Mouse (Mus musculus) CD4-positive, CD25-positive, alpha-beta regulatory T cell, adult 2 months (primary cell): Measurements from ENCODE around the gene Pim1.

Experiments used
- DNase-seq: peaks from one replicate; pipeline ENCODE4 v3.0.0-alpha.2; 2012; ENCODE audit warnings: low read depth, low spot score

Pim1 gene

DNA sequence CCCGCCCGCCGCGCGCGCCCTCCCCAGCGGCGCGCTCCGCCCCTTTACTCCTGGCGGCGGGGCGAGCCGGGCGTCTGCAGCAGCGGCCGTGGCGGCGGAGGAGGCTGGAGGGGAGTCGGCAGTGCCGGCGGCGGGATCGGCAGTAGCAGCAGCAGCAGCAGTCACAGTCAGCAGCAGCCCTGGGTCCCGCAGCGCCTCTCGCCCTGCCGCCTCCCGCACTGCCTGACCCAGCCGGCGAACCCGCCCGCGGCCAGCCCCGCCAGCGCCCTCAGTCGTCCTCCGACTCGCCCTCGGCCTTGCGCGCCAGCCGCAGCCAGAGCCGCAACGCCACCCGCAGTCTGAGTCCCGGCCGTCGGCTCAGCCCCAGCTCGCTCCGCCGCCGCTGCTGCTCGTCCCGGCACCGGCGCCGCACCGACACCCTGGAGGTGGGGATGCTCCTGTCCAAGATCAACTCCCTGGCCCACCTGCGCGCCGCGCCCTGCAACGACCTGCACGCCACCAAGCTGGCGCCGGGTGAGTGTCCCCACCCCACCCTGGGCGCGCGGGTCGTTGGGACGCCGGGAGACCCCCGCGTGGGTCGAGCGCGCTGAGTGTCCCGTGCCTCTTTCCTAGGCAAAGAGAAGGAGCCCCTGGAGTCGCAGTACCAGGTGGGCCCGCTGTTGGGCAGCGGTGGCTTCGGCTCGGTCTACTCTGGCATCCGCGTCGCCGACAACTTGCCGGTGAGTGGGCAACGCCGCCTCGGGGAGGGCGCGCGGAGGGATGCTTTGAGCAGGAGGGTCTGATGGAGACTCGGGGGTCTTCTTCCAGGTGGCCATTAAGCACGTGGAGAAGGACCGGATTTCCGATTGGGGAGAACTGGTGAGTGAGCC is at the start of gene Pim1:
TSS of gene Pim1 (plus strand) at position 41 of the 869 bp plus-strand sequence.
- DNase-seq: peak; percentile 76

DNA sequence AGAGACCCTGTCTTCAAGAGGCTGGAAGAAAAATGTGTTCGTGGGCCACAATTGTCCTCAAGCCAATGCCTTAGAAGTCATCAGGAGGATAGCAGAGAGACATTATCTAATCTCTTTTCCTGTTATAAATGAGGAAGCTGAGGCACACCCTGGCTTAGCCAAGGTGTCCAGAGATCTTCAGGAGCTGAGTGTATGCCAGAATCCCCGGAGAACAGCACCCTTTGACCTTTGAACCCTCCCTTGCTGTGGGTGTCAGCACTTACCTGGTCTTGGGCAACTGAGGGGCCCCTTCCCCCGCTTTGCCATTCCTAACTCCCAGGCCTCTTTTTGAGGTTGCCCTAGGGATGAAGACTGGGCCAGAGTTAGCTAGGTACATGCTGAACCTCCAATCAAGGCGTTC is 49.0 kb upstream of the Pim1 start:
- DNase-seq: no peak

DNA sequence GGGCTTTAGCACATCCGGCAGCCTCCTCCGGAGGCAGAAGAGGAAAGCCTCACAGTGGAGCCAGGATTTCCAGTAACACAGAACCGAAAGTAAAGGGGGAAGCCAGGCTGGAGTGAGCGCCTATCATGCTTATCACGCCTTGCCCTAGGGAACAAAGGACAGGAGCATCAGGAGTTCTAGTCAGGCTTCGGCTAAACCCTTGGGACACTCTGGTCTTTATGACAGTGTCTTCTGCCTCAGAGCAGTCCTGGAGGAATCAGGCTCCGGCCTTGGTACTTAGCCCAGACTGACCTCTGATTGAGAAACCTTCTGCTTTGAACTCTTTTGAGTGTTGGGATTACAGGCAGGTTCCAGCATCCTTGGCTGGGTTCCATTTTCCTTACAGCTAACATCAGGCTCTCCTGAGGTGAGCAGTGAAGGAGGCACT is 48.4 kb upstream of the Pim1 start:
- no peak for DNase-seq

DNA sequence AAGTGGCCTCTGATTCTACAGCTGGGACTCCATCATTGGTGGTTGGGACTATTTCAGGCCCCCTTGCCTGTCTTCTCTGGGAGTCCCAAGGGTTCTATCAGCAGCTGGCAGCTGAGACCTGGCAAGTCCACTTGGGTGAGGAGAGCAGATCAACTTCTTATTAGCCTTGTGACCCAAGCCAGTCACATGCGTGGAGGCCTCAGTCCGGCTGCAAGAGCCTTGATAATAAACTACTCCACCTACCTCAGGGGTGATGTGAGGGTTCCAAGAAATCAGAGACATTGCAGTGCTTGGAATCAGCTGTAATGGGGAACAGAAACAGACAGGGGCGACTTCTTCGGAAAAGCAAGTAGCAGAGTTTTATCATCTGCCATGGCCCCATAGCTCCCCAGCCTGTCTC is 46.8 kb upstream of the Pim1 start:
- DNase-seq: no peak

DNA sequence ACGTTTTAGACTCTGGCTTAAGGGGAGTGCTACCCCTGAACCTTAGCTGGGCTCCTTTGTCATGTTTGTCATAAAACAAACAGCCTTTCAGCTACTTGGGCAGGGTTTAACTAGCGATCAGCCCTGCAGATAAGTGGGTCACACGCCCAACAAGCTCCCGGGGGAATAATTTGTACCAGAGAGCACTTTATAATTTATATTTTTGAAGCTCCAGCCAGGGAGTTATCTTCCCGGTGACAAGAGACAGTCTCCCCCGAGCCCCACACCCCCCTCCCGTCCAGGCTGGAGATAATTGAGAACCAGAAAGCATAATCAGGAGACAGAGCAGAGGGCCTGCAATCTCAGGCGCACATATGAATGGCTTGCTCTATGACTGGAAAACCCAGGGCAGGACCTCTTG is 45.5 kb upstream of the Pim1 start:
- DNase-seq: no peak

DNA sequence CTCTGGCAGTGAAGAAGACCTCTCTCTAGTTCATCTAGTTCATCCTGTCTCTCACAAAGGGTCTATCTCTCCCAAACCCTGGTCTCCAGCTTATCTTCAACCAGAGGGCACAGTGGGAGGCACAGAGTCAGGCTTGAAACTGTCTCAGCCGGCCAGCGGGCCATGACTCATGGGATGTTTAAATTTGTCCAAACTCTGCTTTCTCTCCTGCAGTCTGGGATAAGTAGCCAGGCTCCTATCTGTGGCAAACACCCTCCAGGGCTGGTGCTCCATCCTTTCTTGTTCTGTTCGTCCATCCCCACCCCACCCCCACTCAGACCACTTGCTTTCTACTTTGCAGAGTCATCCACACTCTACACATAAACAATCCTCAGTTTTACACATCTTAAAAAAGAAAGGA is 43.2 kb upstream of the Pim1 start:
- DNase-seq: no peak

DNA sequence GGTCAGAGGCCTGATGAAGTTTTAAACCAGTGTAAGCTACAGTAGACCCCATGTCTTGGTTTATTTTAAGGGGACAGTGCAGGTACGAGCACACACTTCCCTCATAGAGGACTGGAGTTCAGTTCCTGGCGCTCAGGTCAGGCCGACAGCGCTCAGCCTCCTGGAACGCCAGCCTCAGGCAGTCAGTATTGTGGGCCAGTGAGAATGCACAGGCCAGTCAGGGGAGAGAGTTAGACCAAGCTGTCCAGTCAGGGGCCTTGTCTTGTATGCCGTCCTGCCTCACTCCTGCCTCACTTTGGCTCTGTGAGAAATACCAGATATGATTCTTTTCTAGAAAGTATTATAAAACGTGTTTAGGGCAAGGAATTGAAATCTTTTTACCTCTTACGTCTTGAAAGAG is 42.5 kb upstream of the Pim1 start:
- DNase-seq: no peak

DNA sequence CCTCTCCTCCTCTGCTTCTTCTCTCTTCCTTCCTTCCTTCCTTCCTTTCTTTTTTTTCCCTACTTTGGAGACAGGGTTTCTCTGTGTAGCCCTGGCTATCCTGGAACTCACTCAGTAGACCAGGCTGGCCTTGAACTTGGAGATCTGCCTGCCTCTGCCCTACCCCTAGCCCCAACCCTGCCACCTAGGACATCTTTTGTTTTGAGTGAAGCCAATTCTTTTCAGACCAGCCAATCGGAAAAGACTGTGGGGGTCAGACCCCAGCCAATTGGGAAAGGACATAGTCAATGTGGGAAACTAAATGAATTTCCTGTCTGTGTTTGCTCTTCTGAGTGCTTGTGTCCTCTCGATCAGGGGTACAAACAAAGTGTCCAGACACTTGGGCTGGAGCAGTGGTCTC is 42.0 kb upstream of the Pim1 start:
- DNase-seq: no peak

DNA sequence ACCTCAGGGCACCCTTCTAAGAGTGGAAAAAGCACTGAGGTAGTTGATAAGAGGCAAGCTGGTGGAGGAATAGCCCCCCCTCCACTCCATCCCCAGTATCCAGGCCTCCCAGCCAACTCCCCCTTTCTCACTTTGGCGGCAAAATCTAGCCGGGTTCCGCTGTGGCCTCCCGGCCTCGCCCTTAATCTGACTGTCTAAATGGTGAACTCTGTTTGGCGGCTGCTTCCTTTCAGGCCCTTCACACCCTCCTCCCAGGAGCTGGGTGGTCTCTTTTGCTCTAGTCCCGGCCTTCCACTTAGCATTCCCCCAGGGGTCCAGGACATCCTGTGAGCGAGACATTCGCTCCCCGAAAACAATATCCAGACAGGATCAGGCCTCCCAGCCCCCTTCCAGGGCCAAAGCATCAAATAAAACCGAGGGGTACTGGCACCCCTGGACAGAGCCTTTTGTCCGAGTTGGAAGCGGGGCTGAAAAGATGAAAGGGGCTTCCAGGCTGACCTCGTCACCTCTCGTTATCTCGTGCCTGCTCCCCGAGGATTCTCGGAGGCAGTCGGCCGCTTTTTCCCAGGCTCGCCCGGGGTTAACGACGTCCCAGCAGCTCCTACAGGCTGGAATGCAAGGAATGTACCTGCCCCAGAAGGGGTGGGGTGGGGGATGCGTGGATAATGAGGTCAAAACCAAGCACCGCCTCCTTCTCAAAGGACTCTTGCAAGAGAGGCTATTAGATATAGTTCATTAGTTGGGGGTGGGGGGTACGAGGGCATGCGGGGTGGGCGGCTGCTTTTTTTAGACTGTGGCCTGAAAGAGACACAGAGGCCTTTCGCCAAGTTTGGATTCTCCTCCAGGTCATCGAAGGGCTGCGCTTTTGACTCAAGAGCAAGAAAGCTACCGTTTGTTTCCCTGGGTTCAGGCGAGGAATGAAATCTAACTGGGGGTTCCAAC is 39.4 kb upstream of the Pim1 start:
- DNase-seq: no peak

DNA sequence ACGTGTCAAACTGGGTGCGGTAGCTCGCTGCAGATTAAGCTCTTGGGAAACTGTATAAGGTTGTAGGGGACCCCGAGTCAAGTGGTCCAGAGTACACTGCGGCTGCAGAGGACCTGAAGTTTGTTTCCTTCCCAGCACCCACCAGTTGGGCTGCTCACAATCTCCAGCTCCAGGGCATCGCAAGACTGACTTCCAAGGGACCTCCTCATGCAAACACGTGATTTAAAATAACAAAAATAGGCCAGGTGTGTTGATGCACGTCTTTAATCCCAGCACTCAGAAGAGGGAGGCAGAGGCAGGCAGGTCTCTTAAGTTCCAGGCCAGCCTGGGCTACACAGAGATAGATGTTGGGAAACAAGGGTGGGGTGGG is 38.7 kb upstream of the Pim1 start:
- no peak for DNase-seq

DNA sequence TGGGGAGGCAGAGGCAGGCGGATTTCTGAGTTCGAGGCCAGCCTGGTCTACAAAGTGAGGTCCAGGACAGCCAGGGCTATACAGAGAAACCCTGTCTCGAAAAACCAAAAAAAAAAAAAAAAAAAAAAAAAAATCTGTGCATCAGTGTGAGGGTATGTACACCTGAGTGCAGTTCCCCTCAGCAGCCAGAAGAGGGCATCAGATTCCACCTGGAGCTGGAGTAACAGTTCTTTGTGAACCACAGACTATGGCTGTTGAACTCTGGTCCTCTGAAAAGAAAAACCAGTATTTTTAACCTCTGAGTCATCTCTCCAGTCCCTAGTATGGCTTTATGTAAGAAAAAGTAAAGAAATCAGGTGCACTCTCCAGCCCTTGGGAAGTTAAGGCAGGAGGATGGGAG is 36.4 kb upstream of the Pim1 start:
- DNase-seq: peak; percentile 32

DNA sequence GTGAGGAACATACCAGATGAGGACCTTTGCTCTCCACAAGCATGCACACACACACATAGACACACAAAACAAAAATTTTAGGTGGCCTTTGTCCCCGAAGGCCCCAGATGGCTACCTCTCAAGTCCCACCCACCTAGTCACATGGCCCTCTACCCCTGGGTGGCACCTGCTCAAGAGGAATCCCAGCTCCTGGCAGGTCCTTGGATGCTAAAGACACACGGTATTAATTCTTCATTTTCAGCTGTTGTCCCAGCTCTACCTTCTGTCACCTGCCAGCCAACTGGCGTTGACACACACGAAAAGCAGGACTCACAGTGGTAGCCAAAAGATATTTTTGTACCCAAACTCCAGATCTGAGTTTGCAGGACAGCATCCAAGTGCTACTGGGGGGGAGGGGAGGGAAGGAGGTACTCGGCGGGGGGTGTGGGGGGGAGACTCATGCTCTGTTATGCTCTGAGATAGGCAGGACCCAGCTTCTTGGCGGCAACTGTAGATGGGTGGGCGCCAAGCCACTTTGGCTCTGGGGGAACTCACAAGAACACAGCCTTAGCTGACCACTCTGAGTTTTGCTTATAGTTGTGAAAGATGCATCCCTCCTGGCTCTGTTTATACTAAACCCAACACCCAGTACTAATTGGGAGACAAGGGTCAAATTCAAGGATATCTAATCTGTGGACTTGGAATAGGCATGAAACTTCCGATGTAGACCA is 35.0 kb upstream of the Pim1 start:
- no peak for DNase-seq

DNA sequence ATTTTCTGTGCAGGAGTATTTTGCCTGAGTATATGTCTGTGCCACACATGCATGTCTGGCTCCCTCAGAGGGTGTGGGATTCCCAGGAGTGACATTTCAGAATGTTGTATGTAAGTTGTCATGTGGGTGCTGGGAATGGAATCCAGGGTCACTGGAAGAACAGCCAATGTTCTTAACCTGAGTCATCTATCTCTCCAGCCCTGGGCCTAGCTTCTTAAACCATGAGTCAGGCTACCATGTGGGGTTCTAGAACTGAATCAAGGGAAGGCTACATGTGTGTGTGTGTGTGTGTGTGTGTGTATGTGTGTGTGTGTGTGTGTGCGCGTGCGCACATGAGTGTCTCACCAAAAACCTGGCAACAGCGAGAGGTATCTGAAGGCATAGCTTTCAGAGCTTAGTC is 34.1 kb upstream of the Pim1 start:
- no peak for DNase-seq

DNA sequence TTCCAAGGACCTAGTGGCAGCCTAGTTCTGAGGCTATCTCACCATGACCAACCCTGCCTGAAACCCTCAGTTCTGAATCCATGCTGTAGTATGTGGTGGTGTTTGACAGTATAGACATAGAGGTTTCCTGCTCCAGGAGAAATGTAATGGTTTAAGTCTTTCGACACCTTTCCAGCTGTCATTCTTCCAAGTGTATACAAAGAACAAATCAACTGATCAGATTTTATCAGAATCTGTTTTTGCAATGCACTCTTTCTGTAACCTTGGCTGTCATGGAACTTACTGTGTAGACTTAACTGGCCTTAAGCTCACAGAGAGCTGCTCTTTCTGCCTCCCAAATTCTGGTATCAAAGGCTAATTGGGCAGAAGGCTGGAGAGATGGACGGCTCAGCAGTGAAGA is 33.6 kb upstream of the Pim1 start:
- DNase-seq: no peak

DNA sequence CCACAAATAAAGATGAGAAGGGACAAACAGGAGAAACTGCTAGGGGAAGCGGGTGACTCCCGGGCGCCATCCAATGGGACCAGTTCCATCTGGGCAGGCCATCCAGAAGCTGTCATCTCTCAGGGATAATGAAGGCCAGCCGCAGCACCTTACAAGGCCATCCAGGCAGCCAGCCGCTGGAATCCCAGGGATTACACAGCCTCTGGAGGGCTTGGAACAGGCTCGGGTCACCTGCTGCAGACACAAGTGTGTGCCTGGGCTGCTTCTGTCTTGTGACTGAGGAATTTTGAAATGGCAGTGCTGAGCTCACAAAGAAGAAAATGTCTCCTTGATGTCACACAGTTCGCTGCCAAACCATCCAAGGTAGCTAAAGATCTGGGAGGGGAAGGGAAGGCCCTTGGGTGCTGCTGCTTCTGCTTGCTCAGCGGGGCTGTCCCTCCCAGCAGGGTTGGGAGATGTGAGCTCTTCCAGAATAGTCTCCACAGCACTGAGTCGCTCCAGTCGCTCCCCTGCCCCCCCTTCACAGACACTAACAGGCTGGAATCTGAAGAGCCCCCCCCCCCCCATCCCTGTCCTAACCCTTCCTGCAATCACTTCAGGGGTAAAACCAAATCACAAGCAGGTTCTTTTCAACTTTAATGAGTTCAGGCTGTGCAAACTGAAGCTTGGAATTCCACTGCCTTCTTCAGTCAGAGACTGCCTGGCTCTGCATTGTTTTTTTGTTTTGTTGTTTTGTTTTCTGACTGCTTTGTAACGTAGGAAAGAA is 32.6 kb upstream of the Pim1 start:
- no peak for DNase-seq

DNA sequence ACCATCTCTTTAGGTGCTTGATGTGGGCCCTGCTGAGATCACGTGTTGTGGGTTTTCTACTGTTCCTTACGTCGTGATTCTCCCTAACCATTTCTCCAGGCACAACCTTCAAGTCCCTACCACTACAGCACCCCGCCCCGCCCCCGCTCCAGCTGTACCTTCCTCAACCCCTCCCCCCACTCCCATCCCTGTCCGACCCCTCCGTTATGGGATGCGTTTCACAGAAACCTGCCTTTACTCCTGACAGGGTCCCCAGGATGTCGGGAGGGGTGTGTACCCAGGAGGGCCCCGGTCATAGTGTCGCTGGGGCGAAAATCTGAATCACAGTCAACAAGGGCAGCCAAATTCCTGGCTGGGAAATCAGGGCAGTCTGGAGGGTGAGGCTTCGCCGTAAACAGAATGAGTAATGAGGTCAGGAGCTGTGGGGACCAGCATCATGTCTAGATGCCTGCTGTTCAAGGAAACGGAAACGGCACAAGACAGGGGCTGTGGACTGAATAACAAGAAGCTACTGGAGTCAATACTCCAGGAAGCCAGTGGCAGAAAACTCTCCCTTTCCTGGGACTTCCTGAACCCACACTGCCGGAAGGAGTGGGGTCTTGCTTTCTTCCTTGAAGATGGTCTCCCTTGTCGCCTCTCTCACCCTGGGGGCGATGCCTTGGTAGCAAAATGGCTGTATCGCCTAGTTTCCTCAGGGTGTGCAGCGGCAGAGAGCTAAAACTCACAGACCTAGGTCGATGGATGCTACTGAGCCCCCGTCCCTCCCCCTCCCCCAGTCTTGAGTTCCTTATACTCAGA is 31.0 kb upstream of the Pim1 start:
- peak; percentile 44 for DNase-seq

DNA sequence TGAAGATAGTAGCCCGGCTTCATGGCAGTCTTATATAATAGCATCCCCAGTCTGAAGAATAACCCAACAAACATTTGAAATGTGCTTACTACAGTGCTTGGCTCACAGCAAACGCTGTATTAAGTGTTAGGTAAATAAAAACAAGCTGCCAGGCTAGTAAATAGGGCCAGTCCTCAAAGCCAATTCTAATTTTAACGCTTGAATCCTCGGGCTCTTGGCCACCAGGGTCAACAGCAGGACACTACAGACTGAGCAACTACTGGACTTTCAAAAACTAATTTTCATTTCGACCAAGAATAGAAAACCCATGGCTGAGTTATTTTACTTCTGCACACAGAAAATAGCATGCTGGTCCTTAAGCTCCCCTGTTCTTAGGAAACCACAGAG is 30.4 kb upstream of the Pim1 start:
- DNase-seq: no peak

DNA sequence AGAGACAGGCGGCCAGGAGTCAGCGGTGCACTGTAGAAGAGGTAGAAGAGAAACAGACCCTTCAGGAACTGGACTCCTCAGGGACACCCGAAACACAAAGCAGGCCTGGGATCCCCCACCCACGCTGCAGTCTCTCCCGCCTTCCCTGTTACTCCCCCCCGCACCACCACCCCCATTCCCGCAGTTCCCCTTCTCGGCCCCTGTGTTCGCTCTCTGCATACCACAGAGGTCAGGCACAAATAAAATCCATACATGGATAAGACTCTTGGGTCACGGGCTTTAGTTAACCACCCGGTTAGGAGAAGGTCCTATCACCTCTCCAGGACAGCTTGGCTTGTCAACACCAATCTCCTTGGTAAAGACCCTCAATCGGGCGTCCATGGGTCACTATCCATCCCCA is 26.9 kb upstream of the Pim1 start:
- DNase-seq: no peak

DNA sequence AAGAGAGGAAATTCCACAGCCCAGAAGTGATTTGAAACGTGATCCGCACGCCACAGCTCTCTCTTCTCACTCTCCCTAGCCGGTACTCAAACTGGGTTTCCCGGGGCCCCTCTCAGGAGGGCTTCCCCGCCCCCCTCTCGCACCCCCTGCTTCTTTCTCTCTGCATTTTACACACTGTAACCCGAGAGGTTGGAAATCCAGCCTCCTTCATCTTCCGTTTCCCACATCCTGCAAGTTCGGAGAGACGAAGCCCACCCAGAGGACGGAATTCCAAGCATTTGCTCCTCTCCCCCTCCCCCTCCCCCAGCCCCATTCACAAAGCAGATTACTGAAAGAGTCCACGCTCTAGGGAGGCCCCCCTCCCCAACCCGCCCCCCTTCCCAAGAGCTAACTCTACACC is 26.5 kb upstream of the Pim1 start:
- no peak for DNase-seq

DNA sequence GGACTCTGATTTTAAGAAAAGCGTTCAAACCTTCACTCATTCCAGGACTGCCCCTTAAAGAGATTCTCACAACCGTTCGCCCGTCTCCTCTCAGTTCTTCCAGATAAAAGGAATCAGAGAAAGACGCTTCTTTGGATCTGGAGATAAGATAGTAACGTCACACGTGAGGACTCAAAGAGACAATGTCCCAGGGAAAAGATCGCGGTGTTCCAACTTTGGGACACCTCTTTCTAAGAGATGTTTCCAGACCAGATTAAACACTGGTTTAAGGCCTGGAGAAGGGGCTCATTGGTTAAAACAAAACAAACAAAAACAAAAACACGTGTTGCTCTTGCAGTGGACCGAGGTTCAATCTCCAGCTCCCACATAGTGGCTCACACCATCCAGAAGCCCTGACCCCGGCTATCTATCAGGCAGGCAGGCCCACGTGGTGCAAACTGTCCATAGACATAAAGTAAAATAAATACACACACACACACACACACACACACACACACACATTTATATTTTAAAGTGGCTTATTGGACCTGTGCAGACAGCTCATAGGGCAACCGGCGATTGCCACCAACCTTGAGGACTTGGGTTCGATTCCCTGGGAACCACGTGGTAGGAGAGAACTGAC is 25.9 kb upstream of the Pim1 start:
- DNase-seq: no peak
